Mouse (Mus musculus): ENCODE measurements at regions not wholly inside any gene's neighbourhood (a gene's known extent, or its start where the extent isn't known, plus 50 kb on each side); places are given as distances from the start of the nearest gene placed in this dataset.

DNA sequence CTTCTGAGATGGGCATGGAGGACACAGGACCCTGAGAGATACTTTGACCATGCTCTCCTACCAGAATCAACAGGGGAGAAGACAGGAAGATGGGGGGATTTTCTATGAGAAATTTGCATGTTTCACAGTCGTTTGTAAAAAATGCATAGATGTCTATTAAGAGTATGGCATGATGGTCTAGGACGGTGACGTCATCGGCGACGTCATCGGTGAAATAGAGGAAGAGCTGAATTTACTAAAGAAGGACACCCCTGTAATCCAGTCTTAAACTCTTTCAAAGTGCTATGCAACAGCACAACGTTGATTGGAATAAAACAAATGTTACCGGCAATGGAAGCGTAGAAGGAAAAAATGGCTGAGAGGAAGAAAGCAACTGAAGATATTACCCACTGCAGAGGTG is 441.4 kb upstream of the Adgrl2 start:
- Histone ChIP-seq H3K9ac (ENCODE audit: insufficient read depth, low read depth) (no peak overlapping the region), H3K27ac (ENCODE audit: insufficient read depth, low read depth) (no peak overlapping the region), H3K9me3 (replicated peaks; ENCODE audit: low read length) (peaks cover 3% of the 10 kb centered on the region), H3K4me3 (replicated peaks in 1 of 3; ENCODE audit: low read depth in 2 of 3, low read length in 2 of 3, poor library complexity in 1 of 3) (no peak overlapping the region), H3K4me2 (ENCODE audit: insufficient read depth, low read depth, poor library complexity, severe bottlenecking) (no peak overlapping the region), H3K36me3 (replicated peaks in 1 of 2; ENCODE audit: control insufficient read depth in 1 of 2, insufficient read depth in 1 of 2, low read length in 1 of 2) (no peaks in the 10 kb centered on the region), H3K79me2 (replicated peaks; ENCODE audit: control insufficient read depth, extremely low read depth, insufficient read depth, poor library complexity, severe bottlenecking) (no peaks in the 10 kb centered on the region), H3K4me1 (ENCODE audit: control insufficient read depth in 1 of 2, insufficient read depth in 2 of 2) (peaks cover under 1 to 21% of the 10 kb centered on the region in 2 experiments), H3K27me3 (replicated peaks) (no peaks in the 10 kb centered on the region)
- peak; percentile 64 for DNase-seq (ENCODE audit: extremely low read depth)
- TF ChIP-seq JUN (IDR thresholded peaks at IDR 0.05; ENCODE audit: insufficient read depth, low read depth, low read length) (peak; percentile 91), ETS1 (conservative IDR thresholded peaks at IDR 0.05; ENCODE audit: low read depth, low read length) (no peak), EP300 (IDR thresholded peaks at IDR 0.05; ENCODE audit: low read length) (0 out of 2 replicates have a peak, but pooled peaks have one; percentile 27), RCOR1 (conservative IDR thresholded peaks at IDR 0.05; ENCODE audit: low read depth, low read length) (no peak), JUND (conservative IDR thresholded peaks at IDR 0.05; ENCODE audit: low read depth, low read length) (peak; percentile 93)
- in situ Hi-C loops (cut with MboI; ENCODE audit: low pct_ligation_motif_present, low pct_unique_long_range_greater_than_20kb, low sequenced_read_pairs) (loop anchor here (10.0 kb wide), 1 partner anchor 87 kb away; no protein-coding TSS in a partner anchor), dilution Hi-C loops (cut with MboI; ENCODE audit: extremely low pct_ligation_motif_present, extremely low pct_unique_long_range_greater_than_20kb, low sequenced_read_pairs) (no loop called here)

- H3K36me3 ChIP-seq (replicated peaks in 1 of 2; ENCODE audit: control insufficient read depth in 1 of 2, insufficient read depth in 1 of 2, low read length in 1 of 2), result no peaks in the 10 kb centered on the region
- no peak overlapping the region for H3K27ac ChIP-seq (ENCODE audit: insufficient read depth, low read depth)
- peaks cover 3 to 16% of the 10 kb centered on the region in 2 experiments; a peak in 3 of 4 replicates for H3K4me1 ChIP-seq (ENCODE audit: control insufficient read depth in 1 of 2, insufficient read depth in 2 of 2)
- H3K79me2 ChIP-seq (replicated peaks; ENCODE audit: control insufficient read depth, extremely low read depth, insufficient read depth, poor library complexity, severe bottlenecking), result no peaks in the 10 kb centered on the region
- no peak overlapping the region for H3K4me3 ChIP-seq (replicated peaks in 1 of 3; ENCODE audit: low read depth in 2 of 3, low read length in 2 of 3, poor library complexity in 1 of 3)
- H3K9ac ChIP-seq (ENCODE audit: insufficient read depth, low read depth), result peak overlapping the region; percentile 36
- TF ChIP-seq SIN3A (IDR thresholded peaks at IDR 0.05; ENCODE audit: low read length), result no peak
- TF ChIP-seq JUN (IDR thresholded peaks at IDR 0.05; ENCODE audit: insufficient read depth, low read depth, low read length), result peak; percentile 32; the same call in 1 of the 2 replicates
- TF ChIP-seq EP300 (IDR thresholded peaks at IDR 0.05; ENCODE audit: low read length), result peak; percentile 73
- no peak for TF ChIP-seq NRF1 (IDR thresholded peaks at IDR 0.05; ENCODE audit: low read depth, low read length)
- TF ChIP-seq ETS1 (conservative IDR thresholded peaks at IDR 0.05; ENCODE audit: low read depth, low read length), result 0 out of 2 replicates have a peak, but pooled peaks have one; percentile 31
- TF ChIP-seq JUND (conservative IDR thresholded peaks at IDR 0.05; ENCODE audit: low read depth, low read length), result peak; percentile 69; the same call in 1 of the 2 replicates
- peak; percentile 79; the same call in 1 of the 2 replicates for TF ChIP-seq IRF4 (IDR thresholded peaks at IDR 0.05; ENCODE audit: low read depth, low read length)
- H3K4me2 ChIP-seq (ENCODE audit: insufficient read depth, low read depth, poor library complexity, severe bottlenecking), result peak overlapping the region; percentile 52
- H3K9me3 ChIP-seq (replicated peaks; ENCODE audit: low read length), result no peaks in the 10 kb centered on the region
- in situ Hi-C loops (cut with MboI; ENCODE audit: low pct_ligation_motif_present, low pct_unique_long_range_greater_than_20kb, low sequenced_read_pairs) (no loop called here), dilution Hi-C loops (cut with MboI; ENCODE audit: extremely low pct_ligation_motif_present, extremely low pct_unique_long_range_greater_than_20kb, low sequenced_read_pairs) (no loop called here)
- H3K27me3 ChIP-seq (replicated peaks), result no peaks in the 10 kb centered on the region
- peak; percentile 24 for DNase-seq (ENCODE audit: extremely low read depth)
Observed at GRCm38 (mm10) chr3:149426023-149426759, 435.8 kb upstream of the Adgrl2 start.

DNA sequence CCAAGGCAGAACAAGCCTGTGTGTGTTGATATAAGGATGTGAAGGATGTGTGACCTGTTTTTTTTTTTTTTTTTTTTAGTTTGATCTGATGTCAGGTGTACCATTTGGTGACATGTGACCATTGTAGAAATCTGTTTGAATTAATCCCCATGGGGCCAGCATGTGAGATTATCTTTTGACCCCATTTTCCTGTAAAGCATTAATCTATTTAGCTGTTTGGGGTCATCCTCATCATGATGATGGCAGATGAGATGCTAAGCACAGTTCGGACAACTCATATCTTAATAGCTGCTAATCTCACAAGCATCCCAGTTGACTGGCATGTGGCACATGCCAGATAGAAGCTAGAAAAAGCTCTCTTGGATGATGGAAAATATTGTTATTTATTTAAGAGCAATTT is 434.0 kb upstream of the Adgrl2 start:
- in situ Hi-C loops (cut with MboI; ENCODE audit: low pct_ligation_motif_present, low pct_unique_long_range_greater_than_20kb, low sequenced_read_pairs), result no loop called here
- H3K79me2 ChIP-seq (replicated peaks; ENCODE audit: control insufficient read depth, extremely low read depth, insufficient read depth, poor library complexity, severe bottlenecking), result no peaks in the 10 kb centered on the region
- dilution Hi-C loops (cut with MboI; ENCODE audit: extremely low pct_ligation_motif_present, extremely low pct_unique_long_range_greater_than_20kb, low sequenced_read_pairs), result no loop called here

More for the DNA sequence above, 434.0 kb upstream of the Adgrl2 start:
- Histone ChIP-seq H3K27ac (ENCODE audit: insufficient read depth, low read depth) (no peak overlapping the region), H3K9me3 (replicated peaks; ENCODE audit: low read length) (no peaks in the 10 kb centered on the region), H3K27me3 (replicated peaks) (no peaks in the 10 kb centered on the region), H3K4me1 (ENCODE audit: control insufficient read depth in 1 of 2, insufficient read depth in 2 of 2) (peaks cover 3 to 16% of the 10 kb centered on the region in 2 experiments; a peak in 3 of 4 replicates), H3K4me2 (ENCODE audit: insufficient read depth, low read depth, poor library complexity, severe bottlenecking) (no peak overlapping the region), H3K36me3 (replicated peaks in 1 of 2; ENCODE audit: control insufficient read depth in 1 of 2, insufficient read depth in 1 of 2, low read length in 1 of 2) (no peaks in the 10 kb centered on the region), H3K4me3 (replicated peaks in 1 of 3; ENCODE audit: low read depth in 2 of 3, low read length in 2 of 3, poor library complexity in 1 of 3) (no peak overlapping the region), H3K9ac (ENCODE audit: insufficient read depth, low read depth) (no peak overlapping the region)
- no peak for TF ChIP-seq KAT2A (IDR thresholded peaks at IDR 0.05; ENCODE audit: insufficient replicate concordance, low read length)
- no peak for TF ChIP-seq TBP (conservative IDR thresholded peaks at IDR 0.05; ENCODE audit: low read depth, low read length)
- TF ChIP-seq MAFK (IDR thresholded peaks at IDR 0.05; ENCODE audit: insufficient replicate concordance, low read length), result no peak
- no peak for TF ChIP-seq JUN (IDR thresholded peaks at IDR 0.05; ENCODE audit: insufficient read depth, low read depth, low read length)
- TF ChIP-seq ELF1 (IDR thresholded peaks at IDR 0.05; ENCODE audit: low read depth, low read length), result no peak
- TF ChIP-seq ZMIZ1 (IDR thresholded peaks at IDR 0.05; ENCODE audit: low read depth, low read length), result no peak
- TF ChIP-seq CTCF (conservative IDR thresholded peaks at IDR 0.05 in 1 of 2, IDR thresholded peaks at IDR 0.05 in 1 of 2; ENCODE audit: low read depth in 2 of 2, low read length in 2 of 2), result no peak
- TF ChIP-seq POLR2AphosphoS2 (IDR thresholded peaks at IDR 0.05; ENCODE audit: low read depth, low read length), result no peak
- no peak for TF ChIP-seq CHD1 (IDR thresholded peaks at IDR 0.05; ENCODE audit: low read depth, low read length)
- TF ChIP-seq HCFC1 (IDR thresholded peaks at IDR 0.05; ENCODE audit: low read depth, low read length), result no peak
- no peak for TF ChIP-seq RCOR1 (conservative IDR thresholded peaks at IDR 0.05; ENCODE audit: low read depth, low read length)
- no peak for TF ChIP-seq ETS1 (conservative IDR thresholded peaks at IDR 0.05; ENCODE audit: low read depth, low read length)
- no peak for TF ChIP-seq BHLHE40 (IDR thresholded peaks at IDR 0.05; ENCODE audit: low read depth, low read length)
- no peak for DNase-seq (ENCODE audit: extremely low read depth)
